Mouse (Mus musculus) E14TG2a.4 (cell line): ENCODE measurements around the gene Lrrc32.

Experiments used
- H3K27me3 ChIP-seq: 2 replicates; pipeline ENCODE4 v1.6.1; 2014; ENCODE audit warnings: low read length, control low read depth; ENCODE audit not compliant: insufficient read depth
- H3K36me3 ChIP-seq: 2 replicates; pipeline ENCODE4 v1.6.1; 2014; ENCODE audit warnings: low read length, control low read depth; ENCODE audit not compliant: insufficient read depth
- H3K4me1 ChIP-seq: replicated peaks from 2 replicates; pipeline ENCODE4 v1.6.1; 2014; ENCODE audit warnings: low read depth, low read length, control low read depth
- H3K4me3 ChIP-seq: replicated peaks from 2 replicates; pipeline ENCODE4 v1.5.1; 2014; ENCODE audit warnings: mild to moderate bottlenecking, low read length
- H3K9me3 ChIP-seq: 2 replicates; pipeline ENCODE4 v1.6.1; 2014; ENCODE audit warnings: low read length, control low read depth
- CTCF ChIP-seq: conservative IDR thresholded peaks from 2 replicates; pipeline ENCODE4 v1.5.1; 2014; ENCODE audit warnings: low read length
- NANOG ChIP-seq: IDR thresholded peaks from 2 replicates; pipeline ENCODE4 v1.6.1; 2014; ENCODE audit warnings: borderline replicate concordance, low read length, mixed read lengths
- POU5F1 ChIP-seq: IDR thresholded peaks from 2 replicates; pipeline ENCODE4 v1.6.1; 2014; ENCODE audit warnings: low read length, borderline replicate concordance

The Lrrc32 gene

DNA sequence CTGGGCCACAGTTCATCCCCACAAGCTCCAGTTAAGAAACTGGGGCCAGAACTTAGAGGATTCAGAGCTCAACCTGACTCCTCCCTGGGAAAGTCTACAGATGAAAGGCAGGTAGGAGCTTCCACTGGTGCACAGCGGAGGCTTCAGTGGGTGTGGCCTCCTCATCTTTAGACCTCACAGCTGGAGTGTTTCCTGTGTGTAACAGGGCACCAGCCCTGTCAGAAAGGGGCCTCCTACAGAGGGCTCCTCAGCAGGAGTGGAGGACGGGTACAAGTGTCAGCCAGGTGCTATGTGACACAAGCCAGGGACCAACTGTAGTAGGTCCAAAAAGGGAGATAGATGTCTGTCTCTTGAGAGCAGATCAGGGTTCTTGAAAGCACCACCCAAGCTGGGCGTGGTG lies 24.2 kb downstream of the Lrrc32 start:
- no peak overlapping the region for H3K4me3 ChIP-seq
- H3K9me3 ChIP-seq: no peaks in the 10 kb centered on the region
- peaks cover 7% of the 10 kb centered on the region for H3K4me1 ChIP-seq
- no peak for TF ChIP-seq NANOG
- TF ChIP-seq CTCF: no peak
- no peak for TF ChIP-seq POU5F1
- H3K27me3 ChIP-seq: no peaks in the 10 kb centered on the region; the same call in 1 of the 2 replicates
- no peaks in the 10 kb centered on the region for H3K36me3 ChIP-seq

DNA sequence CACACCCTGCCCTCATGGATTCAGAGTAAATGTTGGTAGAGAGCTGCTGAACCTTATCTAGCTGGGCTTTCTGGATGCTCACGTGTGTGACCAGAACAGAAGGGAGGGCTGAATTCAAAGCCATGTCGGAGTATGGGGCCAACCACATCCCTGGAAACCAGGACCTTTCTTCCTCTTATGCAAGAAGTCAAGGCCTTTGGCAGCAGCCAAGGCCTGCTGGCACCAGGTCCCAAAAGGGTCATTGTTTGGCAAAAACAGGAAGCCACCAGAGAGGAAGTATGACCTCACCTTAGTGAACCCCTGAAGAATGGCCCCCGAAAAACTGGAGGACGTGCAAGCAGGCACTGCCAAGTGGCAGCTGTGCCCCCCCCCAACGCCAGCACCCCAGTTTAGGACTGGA lies 33.5 kb downstream of the Lrrc32 start:
- Histone ChIP-seq H3K27me3 (peaks cover 32% of the 10 kb centered on the region), H3K4me1 (no peaks in the 10 kb centered on the region), H3K4me3 (no peak overlapping the region), H3K9me3 (no peaks in the 10 kb centered on the region), H3K36me3 (no peaks in the 10 kb centered on the region)
- TF ChIP-seq POU5F1 (no peak), CTCF (no peak), NANOG (no peak)

DNA sequence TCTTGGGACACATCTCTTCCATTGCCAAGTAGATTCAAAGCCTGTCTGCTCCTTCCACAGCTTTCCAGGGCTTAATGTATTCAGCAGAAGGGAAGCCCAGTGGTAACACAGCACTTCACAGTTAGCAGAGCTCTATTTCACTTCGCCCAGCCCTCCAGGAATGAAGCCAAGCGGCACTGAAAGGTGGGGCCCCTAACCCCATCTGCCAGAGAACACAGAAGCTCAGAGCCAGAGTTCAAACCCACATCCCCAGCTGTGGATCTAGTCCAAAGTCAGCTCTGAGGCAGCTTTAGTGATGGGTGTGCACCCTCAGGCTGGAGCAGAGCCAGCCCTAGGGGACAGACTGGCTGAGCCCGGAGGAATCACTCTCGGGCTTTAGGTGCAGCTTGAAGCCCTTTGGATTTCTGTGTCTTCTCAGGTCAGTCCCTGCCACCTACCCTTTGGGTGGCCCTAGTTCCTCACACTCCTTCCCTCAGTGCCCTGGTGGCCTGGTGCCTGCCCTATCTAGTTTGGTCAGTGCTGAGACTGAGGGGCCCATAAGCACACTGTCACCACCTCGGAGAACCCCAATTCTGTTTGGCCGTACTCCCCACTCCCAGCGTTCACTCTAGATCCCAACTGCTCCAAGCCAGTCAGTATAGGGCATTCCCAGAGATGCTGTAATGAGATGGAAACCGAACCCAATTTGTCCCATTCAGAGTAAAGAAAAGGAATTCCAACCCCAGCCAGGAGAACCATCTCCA lies 34.2 kb downstream of the Lrrc32 start:
- Histone ChIP-seq H3K4me1 (no peaks in the 10 kb centered on the region), H3K9me3 (no peaks in the 10 kb centered on the region), H3K27me3 (peaks cover 32% of the 10 kb centered on the region), H3K4me3 (no peak overlapping the region), H3K36me3 (no peaks in the 10 kb centered on the region)
- TF ChIP-seq NANOG (no peak), CTCF (no peak), POU5F1 (no peak)

- TF ChIP-seq POU5F1: no peak
- no peak for TF ChIP-seq NANOG
- Histone ChIP-seq H3K4me3 (no peak overlapping the region), H3K27me3 (peaks cover 32% of the 10 kb centered on the region), H3K36me3 (no peaks in the 10 kb centered on the region), H3K4me1 (no peaks in the 10 kb centered on the region), H3K9me3 (no peaks in the 10 kb centered on the region)
Observed at GRCm38 (mm10) chr7:98523813-98524361, 34.8 kb downstream of the Lrrc32 start.

DNA sequence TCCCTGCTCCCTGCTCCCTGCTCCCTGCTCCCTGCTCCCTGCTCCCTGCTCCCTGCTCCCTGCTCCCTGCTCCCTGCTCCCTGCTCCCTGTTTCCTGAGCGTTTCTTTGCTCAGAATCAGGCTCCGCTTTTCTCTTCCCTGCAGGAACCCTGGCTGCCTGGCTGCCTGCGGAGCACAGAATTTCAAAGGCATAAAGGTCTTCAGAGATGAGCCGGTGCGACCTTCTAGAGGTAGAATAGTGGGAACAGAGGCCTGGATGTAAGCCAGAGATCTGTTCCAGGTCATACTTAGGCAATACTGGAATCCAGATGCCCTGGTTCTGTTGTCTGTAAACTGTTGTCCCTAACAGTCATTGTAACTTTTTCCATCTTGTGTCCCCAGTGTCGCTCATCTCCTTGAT lies 35.3 kb downstream of the Lrrc32 start:
- TF ChIP-seq POU5F1 (no peak), CTCF (no peak), NANOG (no peak)
- Histone ChIP-seq H3K4me1 (no peaks in the 10 kb centered on the region), H3K36me3 (no peaks in the 10 kb centered on the region), H3K4me3 (no peak overlapping the region), H3K27me3 (peaks cover 30% of the 10 kb centered on the region), H3K9me3 (no peaks in the 10 kb centered on the region)

DNA sequence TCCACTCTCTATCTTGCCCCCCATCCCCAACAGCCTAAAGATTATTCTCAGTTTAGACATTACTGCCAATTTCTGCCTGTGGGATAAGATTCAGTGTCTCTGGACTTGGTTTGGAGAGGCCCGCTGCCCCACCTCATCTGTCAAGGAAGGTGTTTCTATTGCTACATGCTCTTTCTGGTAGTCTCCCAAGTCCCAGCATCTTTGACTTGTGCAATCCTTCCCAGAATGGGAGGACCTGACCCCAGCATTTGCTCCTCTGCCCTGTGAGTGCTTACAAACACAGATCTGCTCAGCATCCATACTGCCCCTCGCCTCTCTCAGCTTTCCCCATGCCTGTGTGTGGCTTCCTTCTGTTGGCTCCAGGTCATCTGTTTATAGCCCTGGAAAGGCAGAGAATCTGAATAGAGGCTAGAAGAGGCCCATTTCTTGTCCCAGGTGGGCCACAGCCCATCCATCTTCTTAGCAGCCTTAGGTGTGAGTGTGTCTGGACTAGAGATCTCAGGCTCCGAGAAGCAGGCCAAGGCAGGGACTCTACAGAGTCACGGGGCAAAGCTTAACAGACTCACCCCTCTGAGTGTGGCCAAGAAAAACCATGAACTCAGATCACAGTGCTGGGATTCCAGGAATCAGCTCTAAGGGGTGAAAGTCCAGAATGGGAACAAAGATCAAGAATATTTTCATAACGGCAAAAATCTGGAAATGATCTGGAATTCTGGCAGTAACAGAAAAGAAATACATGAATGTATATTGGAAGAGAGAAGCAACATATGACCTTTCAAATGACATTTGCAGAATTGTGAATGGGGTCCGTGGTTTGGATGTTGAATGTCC lies 36.0 kb downstream of the Lrrc32 start:
- Histone ChIP-seq H3K36me3 (no peaks in the 10 kb centered on the region), H3K4me1 (no peaks in the 10 kb centered on the region), H3K9me3 (no peaks in the 10 kb centered on the region), H3K4me3 (no peak overlapping the region), H3K27me3 (peaks cover 23% of the 10 kb centered on the region)
- TF ChIP-seq NANOG (no peak), POU5F1 (no peak), CTCF (no peak)

DNA sequence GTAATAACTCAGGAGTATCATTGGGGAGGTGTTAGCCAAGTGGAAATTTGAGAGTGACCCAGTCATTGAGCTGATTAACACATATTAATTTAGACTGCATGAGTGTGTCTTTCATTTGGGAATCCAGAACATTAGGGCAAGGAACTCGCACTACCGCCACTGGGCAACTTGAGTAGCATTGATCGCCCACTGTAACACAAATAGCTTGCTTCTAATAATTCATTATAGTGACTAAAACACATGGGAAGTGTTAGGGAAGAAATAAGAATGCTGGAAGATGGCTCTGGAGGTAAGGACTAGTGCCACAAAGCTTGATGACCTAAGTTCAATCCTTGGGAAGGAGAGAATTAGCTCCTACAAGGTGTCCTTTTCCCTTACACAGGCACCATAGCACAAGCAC lies 38.0 kb downstream of the Lrrc32 start:
- no peak for TF ChIP-seq CTCF
- TF ChIP-seq POU5F1: no peak
- no peak for TF ChIP-seq NANOG

GRCm38 (mm10) chr7:98531612-98532011 lies 42.5 kb downstream of the Lrrc32 start:
- H3K36me3 ChIP-seq: no peaks in the 10 kb centered on the region
- H3K4me1 ChIP-seq: 0 out of 2 replicates have a peak, but pooled peaks cover 2% of the 10 kb centered on the region
- TF ChIP-seq CTCF (no peak), NANOG (no peak)
- peaks cover 10% of the 10 kb centered on the region; the same call in 1 of the 2 replicates for H3K27me3 ChIP-seq
- no peak overlapping the region for H3K4me3 ChIP-seq
- H3K9me3 ChIP-seq: 0 out of 2 replicates have a peak, but pooled peaks cover 5% of the 10 kb centered on the region

More for the DNA sequence above, 38.0 kb downstream of the Lrrc32 start:
- 0 out of 2 replicates have a peak, but pooled peaks cover 2% of the 10 kb centered on the region for H3K4me1 ChIP-seq
- H3K9me3 ChIP-seq: no peaks in the 10 kb centered on the region
- H3K36me3 ChIP-seq: no peaks in the 10 kb centered on the region
- H3K4me3 ChIP-seq: no peak overlapping the region
- H3K27me3 ChIP-seq: peaks cover 10% of the 10 kb centered on the region; the same call in 1 of the 2 replicates
